Mouse (Mus musculus) lung, embryonic 15.5 days (tissue): ENCODE data around the gene Dock8. TPM values are rescaled to one million over a fixed set of nuclear protein-coding genes. Genes with fewer than 3 reads are reported as not detected.
A peak's percentile ranks its signal among the peaks of the same experiment; 100 is the strongest.

Experiments used
- ATAC-seq: fragments of 200-750 bp; cut with Nextera tagmentation; 2 replicates; pipeline ENCODE4 v1.8.0; 2017; ENCODE audit warnings: moderate number of reproducible peaks, borderline replicate concordance; ENCODE audit not compliant: low FRiP score, low TSS enrichment; ENCODE audit errors: extremely low read depth
- H3K27ac ChIP-seq: fragments of 300-500 bp; sonication (generic); 2 replicates; pipeline ENCODE4 v1.5.1; 2015; ENCODE audit warnings: moderate library complexity, mild to moderate bottlenecking, inconsistent platforms
- H3K27me3 ChIP-seq: fragments of 300-500 bp; sonication (generic); 2 replicates; pipeline ENCODE4 v1.6.1; 2015; ENCODE audit warnings: inconsistent platforms
- H3K36me3 ChIP-seq: fragments of 300-500 bp; sonication (generic); 2 replicates; pipeline ENCODE4 v1.6.1; 2015; ENCODE audit warnings: inconsistent platforms
- H3K4me1 ChIP-seq: fragments of 300-500 bp; sonication (generic); 2 replicates; pipeline ENCODE4 v1.6.1; 2015; ENCODE audit warnings: inconsistent platforms
- H3K4me2 ChIP-seq: fragments of 300-500 bp; sonication (generic); 2 replicates; pipeline ENCODE4 v1.6.1; 2015; ENCODE audit warnings: inconsistent platforms, mild to moderate bottlenecking, moderate library complexity
- H3K4me3 ChIP-seq: fragments of 300-500 bp; sonication (generic); 2 replicates; pipeline ENCODE4 v1.5.1; 2015; ENCODE audit warnings: mild to moderate bottlenecking, inconsistent platforms
- H3K9ac ChIP-seq: fragments of 300-500 bp; sonication (generic); 2 replicates; pipeline ENCODE4 v1.6.1; 2015; ENCODE audit warnings: inconsistent platforms
- H3K9me3 ChIP-seq: fragments of 300-500 bp; sonication (generic); 2 replicates; pipeline ENCODE4 v1.6.1; 2016; ENCODE audit warnings: inconsistent platforms
- WGBS: fragments of 180-500 bp; shearing (Covaris S2); methylation state at CpG from one replicate; pipeline ENCODE4 v1.1.7; 2015; 5-methylcytosine and 5-hydroxymethylcytosine counted together
- polyA plus RNA-seq: library from polyadenylated mRNA; unstranded; fragments of >200 nt; fragmentation: Nextera tagmentation; extraction: Ambion mirVana; gene quantifications from 2 replicates; pipeline ENCODE4 v1.2.1, GENCODE M21; 2015

The Dock8 gene
- polyA plus RNA-seq, 1 experiment from 2014 or later = 4.5 TPM

DNA sequence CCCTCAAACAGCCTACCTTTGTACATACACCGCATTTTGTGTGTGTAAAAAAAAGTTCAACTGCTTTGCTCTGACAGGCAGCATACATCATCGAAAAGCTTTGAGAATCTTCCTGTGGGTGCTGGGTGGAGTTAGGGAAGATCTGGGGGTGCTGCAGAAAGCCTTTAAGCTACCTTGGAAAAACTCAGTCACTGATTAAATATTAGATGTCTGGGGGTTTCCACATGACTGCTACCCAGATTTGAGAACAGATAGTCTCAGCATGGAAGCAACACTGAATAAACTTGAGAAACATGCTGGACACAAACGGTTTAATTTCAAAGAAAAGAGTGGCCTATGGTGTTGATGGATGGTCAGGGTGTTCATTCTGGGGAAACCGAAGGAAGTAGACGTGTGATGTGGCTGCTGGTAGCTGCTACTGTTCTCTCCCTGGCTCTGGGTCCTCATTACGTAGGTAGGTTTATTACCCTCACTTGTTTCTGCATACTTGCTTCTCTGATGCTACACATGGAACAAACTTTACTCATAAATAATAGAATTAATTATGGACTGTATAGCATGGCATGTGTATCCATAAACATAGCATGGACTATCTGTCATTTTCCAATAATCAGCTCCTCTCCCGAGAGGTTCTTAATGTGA, 15.4 kb upstream of the Dock8 start:
- 62% methylated on average over 7 of the region's 7 CpGs for WGBS
- Histone ChIP-seq H3K4me1 (no peaks in the 10 kb centered on the region), H3K27ac (no peak overlapping the region), H3K4me3 (no peak overlapping the region), H3K4me2 (no peak overlapping the region), H3K27me3 (no peaks in the 10 kb centered on the region), H3K9me3 (no peaks in the 10 kb centered on the region), H3K9ac (no peak overlapping the region), H3K36me3 (no peaks in the 10 kb centered on the region)
- no peak for ATAC-seq

DNA sequence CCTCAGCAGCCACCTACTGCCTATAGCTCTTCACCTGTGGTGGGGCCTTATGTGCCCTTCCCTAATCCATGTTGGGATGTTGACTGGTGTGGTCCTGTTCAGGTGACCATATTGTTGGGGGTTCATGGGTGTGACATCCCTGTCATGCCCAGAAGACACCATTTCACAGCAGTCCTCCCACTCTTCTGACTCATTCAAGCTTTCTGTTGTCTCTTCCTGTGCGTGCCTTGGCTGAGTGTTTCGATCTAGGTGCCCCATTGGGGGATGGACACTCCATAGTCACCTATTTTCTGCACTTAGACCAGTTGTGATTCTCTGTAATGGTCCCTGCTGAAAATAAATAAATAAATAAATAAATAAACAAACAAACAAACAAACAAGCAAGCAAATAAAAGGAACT, 14.3 kb upstream of the Dock8 start:
- 96% methylated on average over 2 of the region's 2 CpGs for WGBS
- Histone ChIP-seq H3K36me3 (no peaks in the 10 kb centered on the region), H3K27ac (no peak overlapping the region)

DNA sequence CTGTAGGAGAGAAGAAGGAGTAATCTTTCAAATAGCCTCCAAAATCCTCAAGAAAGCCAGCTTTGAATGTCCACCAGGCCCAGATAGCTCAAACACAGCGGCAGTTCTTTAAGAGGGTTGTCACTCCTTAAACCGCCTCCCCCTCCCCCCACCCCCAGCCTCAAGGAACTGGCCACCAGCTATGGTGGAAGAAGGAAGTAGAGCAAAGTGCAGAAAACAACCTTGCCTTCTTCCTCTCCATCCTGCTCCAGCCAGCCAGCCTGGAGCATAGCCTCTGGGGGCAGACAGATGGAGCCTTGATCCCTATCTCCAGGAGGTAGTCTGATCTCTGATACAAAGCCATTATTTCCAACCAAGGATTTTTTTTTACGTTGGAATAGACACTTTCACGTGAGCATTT, 12.0 kb upstream of the Dock8 start:
- no peak for ATAC-seq
- no peaks in the 10 kb centered on the region for H3K9me3 ChIP-seq
- H3K4me1 ChIP-seq = no peaks in the 10 kb centered on the region
- 72% methylated on average over 4 of the region's 4 CpGs for WGBS
- H3K4me3 ChIP-seq = no peak overlapping the region
- H3K36me3 ChIP-seq = no peaks in the 10 kb centered on the region
- no peak overlapping the region for H3K9ac ChIP-seq
- no peak overlapping the region for H3K4me2 ChIP-seq
- no peak overlapping the region for H3K27ac ChIP-seq
- no peaks in the 10 kb centered on the region for H3K27me3 ChIP-seq

More for the DNA sequence above, 14.3 kb upstream of the Dock8 start:
- no peak overlapping the region for H3K4me2 ChIP-seq
- H3K9me3 ChIP-seq = no peaks in the 10 kb centered on the region
- H3K27me3 ChIP-seq = no peaks in the 10 kb centered on the region
- no peak for ATAC-seq
- H3K9ac ChIP-seq = no peak overlapping the region
- no peaks in the 10 kb centered on the region for H3K4me1 ChIP-seq
- H3K4me3 ChIP-seq = no peak overlapping the region

GRCm38 (mm10) chr19:24988831-24989230, 10.5 kb upstream of the Dock8 start:
- no peak for ATAC-seq
- 41% methylated on average over 5 of the region's 5 CpGs for WGBS
- no peak overlapping the region for H3K27ac ChIP-seq
- no peak overlapping the region for H3K4me3 ChIP-seq
- no peaks in the 10 kb centered on the region for H3K36me3 ChIP-seq
- no peaks in the 10 kb centered on the region for H3K9me3 ChIP-seq
- H3K9ac ChIP-seq = no peak overlapping the region
- H3K27me3 ChIP-seq = no peaks in the 10 kb centered on the region
- no peaks in the 10 kb centered on the region for H3K4me1 ChIP-seq
- H3K4me2 ChIP-seq = no peak overlapping the region

GRCm38 (mm10) chr19:24990138-24990822, 9.1 kb upstream of the Dock8 start:
- H3K4me3 ChIP-seq = no peak overlapping the region
- no peak overlapping the region for H3K9ac ChIP-seq
- peaks cover 7% of the 10 kb centered on the region; the same call in 1 of the 2 replicates for H3K4me1 ChIP-seq
- no peak for ATAC-seq
- no peak overlapping the region for H3K27ac ChIP-seq
- 61% methylated on average over 7 of the region's 7 CpGs for WGBS
- H3K9me3 ChIP-seq = no peaks in the 10 kb centered on the region
- no peaks in the 10 kb centered on the region for H3K36me3 ChIP-seq
- no peaks in the 10 kb centered on the region for H3K27me3 ChIP-seq
- no peak overlapping the region for H3K4me2 ChIP-seq

GRCm38 (mm10) chr19:24993526-24993925, 5.8 kb upstream of the Dock8 start:
- 67% methylated on average over 6 of the region's 6 CpGs for WGBS

GRCm38 (mm10) chr19:24994900-24995299, 4.4 kb upstream of the Dock8 start:
- Histone ChIP-seq H3K4me1 (peaks cover 10% of the 10 kb centered on the region), H3K27ac (no peak overlapping the region), H3K4me2 (no peak overlapping the region; the same call in 1 of the 2 replicates), H3K4me3 (no peak overlapping the region), H3K9me3 (no peaks in the 10 kb centered on the region), H3K27me3 (peaks cover 9% of the 10 kb centered on the region; the same call in 1 of the 2 replicates), H3K9ac (no peak overlapping the region), H3K36me3 (no peaks in the 10 kb centered on the region)
- 13% methylated on average over 8 of the region's 8 CpGs for WGBS
- ATAC-seq = no peak

More at GRCm38 (mm10) chr19:24993526-24993925, 5.8 kb upstream of the Dock8 start:
- Histone ChIP-seq H3K9me3 (no peaks in the 10 kb centered on the region), H3K4me3 (no peak overlapping the region), H3K4me2 (no peak overlapping the region), H3K4me1 (peaks cover 7% of the 10 kb centered on the region; the same call in 1 of the 2 replicates), H3K36me3 (no peaks in the 10 kb centered on the region), H3K27me3 (peaks cover 4% of the 10 kb centered on the region; the same call in 1 of the 2 replicates), H3K9ac (no peak overlapping the region), H3K27ac (no peak overlapping the region)
- ATAC-seq = no peak; the same call in 1 of the 2 replicates

DNA sequence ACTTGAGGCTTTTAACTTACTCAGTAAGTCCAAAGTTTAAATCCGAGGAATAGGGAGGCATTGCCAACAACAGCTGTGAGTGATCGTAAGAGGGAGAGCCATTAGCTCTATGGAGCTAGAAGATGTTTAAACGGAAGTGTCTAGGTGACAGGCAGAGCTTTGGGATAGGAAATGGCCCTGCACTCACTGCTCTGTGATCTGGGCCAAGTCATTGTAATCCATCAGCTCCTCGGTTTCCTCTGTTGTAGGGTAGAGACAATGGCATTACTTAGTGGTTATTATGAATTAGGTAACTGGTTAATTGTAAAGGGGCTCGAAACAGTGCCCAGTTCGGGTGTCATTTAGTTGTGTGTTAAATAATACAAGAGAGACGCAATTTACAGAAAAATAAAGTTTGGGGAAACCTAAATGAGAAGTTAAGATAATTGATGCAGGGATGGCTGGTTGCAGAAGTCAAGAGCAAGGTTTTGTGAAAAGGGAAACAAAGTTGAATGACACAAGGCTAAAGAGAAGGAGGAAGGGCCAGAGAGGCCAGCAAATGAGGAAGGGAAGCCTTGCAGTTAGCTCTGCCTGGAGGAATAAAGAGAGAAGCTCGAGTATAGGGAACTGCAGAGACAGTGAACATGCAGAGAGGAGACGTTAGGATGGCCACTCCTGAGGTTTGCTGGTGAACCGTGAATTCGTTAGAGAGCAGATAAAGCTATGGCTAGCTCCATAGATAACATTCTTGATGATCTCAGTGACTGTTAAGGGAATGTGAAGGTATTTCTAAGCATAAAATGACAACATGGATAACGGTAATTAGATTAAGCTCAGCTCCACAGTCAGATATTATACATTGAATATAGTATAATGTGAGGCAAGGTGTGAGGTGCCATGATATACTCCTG, 2.3 kb upstream of the Dock8 start:
- Histone ChIP-seq H3K9ac (no peak overlapping the region), H3K4me1 (peaks cover 16% of the 10 kb centered on the region), H3K4me3 (no peak overlapping the region), H3K36me3 (no peaks in the 10 kb centered on the region), H3K27me3 (peaks cover 30% of the 10 kb centered on the region), H3K27ac (no peak overlapping the region), H3K9me3 (no peaks in the 10 kb centered on the region), H3K4me2 (no peak overlapping the region)
- 59% methylated on average over 12 of the region's 12 CpGs for WGBS
- ATAC-seq = no peak

DNA sequence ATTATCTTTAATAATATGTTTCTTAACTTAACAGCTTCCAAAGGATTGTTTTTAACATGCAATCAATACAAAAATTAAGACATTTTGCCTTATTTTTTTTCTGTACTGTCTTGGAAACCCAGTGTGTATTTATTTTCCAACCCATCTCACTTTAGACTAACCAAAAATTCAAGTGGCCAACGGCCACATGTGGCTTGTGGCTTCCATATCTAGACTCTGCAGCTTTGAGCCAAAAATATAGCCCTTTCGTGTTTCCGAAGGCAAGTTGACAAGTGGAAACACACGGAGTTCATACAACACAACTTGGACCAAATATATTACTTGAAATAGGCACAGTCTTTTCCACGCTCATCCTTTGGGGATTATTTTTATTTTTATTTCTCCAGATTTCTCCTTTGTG, 773 bp upstream of the Dock8 start:
- Histone ChIP-seq H3K4me2 (no peak overlapping the region), H3K4me1 (peaks cover 18% of the 10 kb centered on the region), H3K4me3 (no peak overlapping the region), H3K9ac (no peak overlapping the region), H3K27me3 (peaks cover 34% of the 10 kb centered on the region), H3K36me3 (no peaks in the 10 kb centered on the region), H3K27ac (no peak overlapping the region), H3K9me3 (no peaks in the 10 kb centered on the region)
- ATAC-seq = no peak
- 66% methylated on average over 5 of the region's 5 CpGs for WGBS

DNA sequence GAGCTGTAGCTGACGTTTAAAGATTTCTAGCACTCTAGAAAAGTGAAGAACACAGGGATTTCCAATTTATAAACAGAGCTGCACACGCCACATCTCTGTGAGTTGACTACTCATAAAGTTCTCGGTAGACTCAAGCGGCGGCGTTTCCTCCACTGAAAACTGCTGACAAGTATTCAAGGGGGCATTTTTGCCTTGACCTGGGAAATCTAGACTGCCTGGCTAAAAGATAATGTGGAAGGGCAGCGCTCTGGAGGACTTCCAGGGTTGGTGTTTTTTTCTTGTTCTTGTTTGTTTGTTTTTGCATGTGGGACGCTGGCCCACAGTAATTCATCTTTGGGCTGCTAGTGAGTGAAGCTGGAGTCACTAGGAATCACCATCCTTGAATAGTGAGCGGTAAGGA, 819 bp downstream of the Dock8 start:
- H3K4me2 ChIP-seq = peak overlapping the region; percentile 98
- no peaks in the 10 kb centered on the region for H3K36me3 ChIP-seq
- peaks cover 34% of the 10 kb centered on the region for H3K27me3 ChIP-seq
- no peak overlapping the region for H3K27ac ChIP-seq
- no peak overlapping the region for H3K9ac ChIP-seq
- peak overlapping the region; percentile 68 for H3K4me3 ChIP-seq
- no peak for ATAC-seq
- 12% methylated on average over 9 of the region's 9 CpGs for WGBS
- H3K4me1 ChIP-seq = peaks cover 20% of the 10 kb centered on the region
- no peaks in the 10 kb centered on the region for H3K9me3 ChIP-seq

DNA sequence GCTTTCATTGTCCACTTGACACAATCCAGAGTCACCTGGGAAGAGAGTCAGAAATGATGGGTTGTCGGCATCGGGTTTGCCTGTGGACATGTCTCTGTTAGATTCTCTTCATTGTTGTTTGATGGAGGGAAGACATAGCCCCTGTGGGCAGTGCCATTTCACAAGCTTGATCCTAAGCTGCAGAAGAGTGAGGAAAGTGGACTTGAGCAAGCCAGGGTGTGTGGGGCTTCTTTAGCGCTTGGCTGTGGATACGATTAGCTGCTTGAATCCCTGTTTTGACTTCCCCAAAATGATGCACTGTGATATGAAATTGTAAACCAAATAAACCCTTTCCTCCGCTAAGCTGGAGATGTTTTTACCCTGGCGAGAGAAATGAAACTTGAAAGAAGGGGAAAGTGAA, 2.7 kb downstream of the Dock8 start:
- Histone ChIP-seq H3K4me1 (peaks cover 20% of the 10 kb centered on the region), H3K9ac (no peak overlapping the region)

DNA sequence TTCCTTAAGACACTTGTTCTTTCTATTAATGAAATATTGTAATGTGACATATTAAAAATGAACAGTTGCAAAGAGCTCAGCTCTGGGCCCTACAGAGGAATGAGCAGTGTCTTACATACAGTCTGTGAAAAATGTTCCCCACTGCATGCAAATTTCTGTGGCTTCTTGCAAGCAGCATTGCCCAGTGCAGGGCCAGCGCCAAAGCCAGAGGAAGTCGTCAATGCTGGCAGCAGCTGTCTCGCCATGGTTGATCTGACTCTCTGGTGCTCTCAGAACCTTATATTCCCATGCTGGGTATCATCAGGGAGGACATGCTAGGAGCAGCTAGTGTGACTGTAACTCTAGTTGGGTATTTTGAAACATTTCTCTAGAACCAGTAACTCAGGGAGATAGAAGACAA, 3.5 kb downstream of the Dock8 start:
- Histone ChIP-seq H3K4me1 (peaks cover 20% of the 10 kb centered on the region), H3K27me3 (peaks cover 34% of the 10 kb centered on the region), H3K9me3 (no peaks in the 10 kb centered on the region), H3K9ac (no peak overlapping the region), H3K36me3 (no peaks in the 10 kb centered on the region), H3K4me3 (no peak overlapping the region), H3K4me2 (no peak overlapping the region), H3K27ac (no peak overlapping the region)
- no peak for ATAC-seq
- WGBS = 85% methylated on average over 3 of the region's 3 CpGs

More for the DNA sequence above, 2.7 kb downstream of the Dock8 start:
- ATAC-seq = no peak
- H3K27me3 ChIP-seq = peaks cover 34% of the 10 kb centered on the region
- H3K9me3 ChIP-seq = no peaks in the 10 kb centered on the region
- no peaks in the 10 kb centered on the region for H3K36me3 ChIP-seq
- WGBS = 78% methylated on average over 6 of the region's 6 CpGs
- no peak overlapping the region for H3K4me3 ChIP-seq
- no peak overlapping the region for H3K4me2 ChIP-seq
- H3K27ac ChIP-seq = no peak overlapping the region
